Mouse (Mus musculus): ENCODE data around the gene Gm16223. TPM values are rescaled to one million over a fixed set of nuclear protein-coding genes. Genes with fewer than 3 reads are reported as not detected.

Gm16223 gene
- polyA plus RNA-seq, 1 experiment = not detected

GRCm38 (mm10) chr5:42174109-42174508 lies 106.3 kb downstream of the Gm16223 start:
- no peak for TF ChIP-seq GATA1 (IDR thresholded peaks at IDR 0.05; ENCODE audit: low read length)

DNA sequence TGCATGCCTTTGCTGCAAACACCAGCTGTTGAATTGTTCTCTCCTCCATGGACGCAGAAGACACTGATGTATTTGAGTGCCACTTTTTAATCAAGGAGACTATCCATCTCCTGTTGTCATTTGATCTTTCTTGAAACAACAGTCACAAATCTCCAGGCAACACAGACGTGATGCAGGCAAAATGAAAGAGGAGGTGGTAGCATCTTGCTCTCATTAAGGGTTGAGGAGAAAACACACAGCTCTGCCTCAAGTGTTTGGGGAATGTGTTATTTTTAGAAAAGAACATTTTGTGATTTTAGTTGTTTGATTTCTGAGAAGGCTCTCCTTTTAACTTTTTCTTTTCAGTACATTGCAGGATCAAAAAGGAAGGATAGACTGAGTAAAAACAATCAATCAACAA lies 107.7 kb downstream of the Gm16223 start:
- no peak for TF ChIP-seq GATA1 (IDR thresholded peaks at IDR 0.05; ENCODE audit: low read length)

DNA sequence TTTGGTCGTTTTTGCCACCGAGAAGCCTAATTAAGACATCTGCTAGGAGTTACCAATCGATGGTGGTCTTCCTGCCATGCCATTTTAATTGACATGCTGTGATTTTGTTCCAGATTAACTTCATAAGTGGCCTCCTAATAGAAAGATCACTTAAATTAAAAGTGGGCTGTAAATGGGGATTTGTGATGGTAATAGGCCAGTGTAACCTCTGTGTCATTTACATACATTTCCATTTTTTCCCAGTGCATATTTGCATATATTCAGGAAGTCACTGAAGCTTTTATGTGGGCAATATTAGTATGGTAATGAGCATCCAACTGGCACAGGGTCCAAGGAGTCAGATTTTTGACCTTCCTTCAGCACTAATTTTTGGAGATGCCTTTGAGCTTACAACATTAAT lies 130.7 kb downstream of the Gm16223 start:
- TF ChIP-seq GATA1 (IDR thresholded peaks at IDR 0.05; ENCODE audit: low read length) = no peak

DNA sequence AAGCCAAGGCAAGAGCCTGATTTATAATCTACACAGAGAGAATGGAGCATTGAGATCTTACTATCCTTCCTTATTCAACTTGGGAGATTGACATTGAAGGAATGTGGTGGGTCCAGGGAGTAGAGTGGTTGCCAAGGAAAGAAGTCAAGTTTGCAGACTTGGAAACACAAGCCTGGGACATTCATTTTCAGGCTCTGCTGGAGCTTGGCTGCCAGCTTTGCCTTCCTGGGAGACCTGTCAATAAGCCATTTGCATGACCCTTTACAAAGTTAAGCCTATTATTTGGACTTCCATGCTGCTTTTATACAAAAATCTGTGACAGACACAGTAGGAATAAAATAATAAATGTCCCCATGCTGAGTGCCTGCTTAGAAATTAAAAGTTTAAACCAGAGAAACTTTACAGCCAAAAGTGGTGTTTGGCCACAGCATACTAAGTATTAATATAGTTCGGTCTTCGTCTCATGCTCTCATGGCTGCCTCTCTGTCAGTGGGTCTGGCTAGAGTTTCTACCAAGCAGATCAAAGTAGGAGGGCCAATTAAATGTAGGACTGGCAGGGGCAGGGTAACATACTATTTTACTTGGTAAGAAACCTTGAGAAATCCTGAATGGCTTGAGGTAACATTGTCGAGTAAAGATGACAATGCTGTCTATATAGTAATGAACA lies 139.8 kb downstream of the Gm16223 start:
- TF ChIP-seq GATA1 (IDR thresholded peaks at IDR 0.05; ENCODE audit: low read length) = no peak

DNA sequence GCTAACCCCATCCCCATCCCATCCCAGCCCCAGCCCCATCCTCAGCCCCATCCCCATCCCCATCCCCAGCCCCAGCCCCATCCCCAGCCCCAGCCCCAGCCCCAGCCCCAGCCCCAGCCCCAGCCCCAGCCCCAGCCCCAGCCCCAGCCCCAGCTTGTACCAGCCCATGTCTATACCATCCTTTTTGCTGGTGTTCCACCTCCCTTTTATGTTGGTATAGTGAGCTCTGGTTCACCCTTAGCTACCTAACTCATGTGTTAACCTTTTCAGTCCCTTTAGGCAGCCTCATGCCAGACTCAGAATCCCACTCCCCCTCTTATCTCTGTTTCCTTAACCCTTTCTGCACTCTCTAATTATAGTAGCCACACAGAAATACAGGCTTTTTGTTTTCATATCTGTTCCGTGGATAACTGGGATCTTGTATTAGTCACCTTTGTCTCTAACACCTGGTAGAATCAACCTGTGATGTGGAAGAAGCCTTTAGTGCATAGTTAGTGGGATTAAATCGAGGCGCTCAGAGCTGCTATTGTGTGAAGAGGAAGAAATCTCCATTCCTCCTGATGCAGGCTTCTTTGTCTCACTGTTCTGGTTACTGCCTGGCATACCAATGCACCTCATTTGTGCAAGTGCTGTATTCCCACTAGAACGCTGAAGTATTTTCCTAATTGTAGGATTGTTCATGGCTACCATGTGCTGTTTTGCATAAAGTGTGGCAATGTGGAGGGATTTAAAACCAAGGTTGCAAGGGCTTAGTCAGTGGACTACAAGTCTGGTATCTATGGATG lies 144.0 kb downstream of the Gm16223 start:
- no peak for TF ChIP-seq GATA1 (IDR thresholded peaks at IDR 0.05; ENCODE audit: low read length)

GRCm38 (mm10) chr5:42212353-42212752 lies 144.6 kb downstream of the Gm16223 start:
- no peak for TF ChIP-seq GATA1 (IDR thresholded peaks at IDR 0.05; ENCODE audit: low read length)

DNA sequence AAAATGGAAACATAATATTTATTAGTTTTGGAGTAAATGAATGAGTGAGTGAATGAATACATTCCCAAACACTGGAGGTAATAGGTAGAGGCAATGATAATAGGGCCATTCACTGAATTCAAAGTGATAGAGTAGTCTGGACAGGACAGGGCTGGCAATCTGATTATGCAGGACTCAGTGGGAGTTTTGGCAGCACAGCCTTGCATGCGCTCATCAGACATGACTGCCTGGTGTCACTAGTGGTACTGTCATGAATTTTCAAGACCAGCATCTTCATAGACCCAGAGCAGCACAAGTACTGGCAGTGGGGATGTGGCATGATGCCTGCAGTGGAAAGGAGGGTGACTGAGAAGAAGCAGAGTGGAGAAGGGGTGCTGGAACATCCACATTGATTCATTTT lies 157.1 kb downstream of the Gm16223 start:
- TF ChIP-seq GATA1 (IDR thresholded peaks at IDR 0.05; ENCODE audit: low read length) = no peak

DNA sequence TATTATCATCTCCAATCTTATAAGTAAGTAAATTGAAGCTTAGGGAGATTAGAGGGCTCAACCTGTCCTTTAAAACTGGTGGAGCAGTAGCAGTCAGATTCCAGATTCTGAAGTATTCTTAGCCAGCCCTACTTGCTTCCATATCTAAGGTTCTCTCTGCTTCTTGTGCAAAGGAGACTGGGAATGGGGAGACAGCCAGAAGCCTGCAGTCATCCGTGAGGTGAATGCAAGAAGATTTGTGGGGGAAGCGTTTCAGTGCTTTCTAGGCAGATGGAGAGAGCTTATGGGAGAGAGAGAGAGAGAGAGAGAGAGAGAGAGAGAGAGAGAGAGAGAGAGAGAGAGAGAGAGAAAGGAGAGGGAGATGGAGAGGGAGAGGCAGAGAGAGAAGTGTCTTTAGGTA lies 160.9 kb downstream of the Gm16223 start:
- TF ChIP-seq GATA1 (IDR thresholded peaks at IDR 0.05; ENCODE audit: low read length) = no peak

GRCm38 (mm10) chr5:42239291-42239690 lies 171.5 kb downstream of the Gm16223 start:
- no peak for TF ChIP-seq GATA1 (IDR thresholded peaks at IDR 0.05; ENCODE audit: low read length)

- TF ChIP-seq GATA1 (IDR thresholded peaks at IDR 0.05; ENCODE audit: low read length) = no peak
These were observed 172.0 kb downstream of the Gm16223 start for GRCm38 (mm10) chr5:42239806-42240205.

DNA sequence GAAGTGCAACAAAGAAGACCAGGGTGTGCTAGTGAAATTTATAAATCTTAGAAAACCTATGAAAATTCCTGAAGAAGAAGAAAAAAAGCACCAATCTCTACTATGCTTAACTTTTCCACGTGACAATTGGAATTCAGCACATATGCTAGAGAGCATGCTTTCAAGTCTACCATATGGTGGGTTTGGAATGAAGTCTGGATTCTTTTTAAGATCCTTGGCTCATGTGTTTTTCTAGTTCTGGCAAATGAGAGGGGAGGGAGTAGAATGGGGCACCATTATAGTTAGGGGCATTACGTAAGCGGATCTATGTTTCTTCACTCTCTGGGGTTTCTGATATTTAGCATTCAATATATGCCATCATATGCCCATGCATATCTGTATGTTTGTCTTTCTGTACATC lies 182.6 kb downstream of the Gm16223 start:
- no peak for TF ChIP-seq GATA1 (IDR thresholded peaks at IDR 0.05; ENCODE audit: low read length)

Other genes starting within 250 kb of the Gm16223 start
- gene Bod1l, start 223.6 kb upstream of the Gm16223 start, polyA plus RNA-seq (2012) = 9.6 and 12.2 TPM in 2 replicates